Mouse (Mus musculus): ENCODE measurements around the gene Casd1.

Casd1 gene

GRCm38 (mm10) chr6:4600658-4601296 is at the start of gene Casd1:
Gene Casd1 (plus strand): TSS chr6:4600839.
- DNase-seq (ENCODE audit: low spot score) = peak; percentile 58

- no peak for DNase-seq (ENCODE audit: low spot score)
These were observed 45.3 kb upstream of the Casd1 start for GRCm38 (mm10) chr6:4555366-4555765.

DNA sequence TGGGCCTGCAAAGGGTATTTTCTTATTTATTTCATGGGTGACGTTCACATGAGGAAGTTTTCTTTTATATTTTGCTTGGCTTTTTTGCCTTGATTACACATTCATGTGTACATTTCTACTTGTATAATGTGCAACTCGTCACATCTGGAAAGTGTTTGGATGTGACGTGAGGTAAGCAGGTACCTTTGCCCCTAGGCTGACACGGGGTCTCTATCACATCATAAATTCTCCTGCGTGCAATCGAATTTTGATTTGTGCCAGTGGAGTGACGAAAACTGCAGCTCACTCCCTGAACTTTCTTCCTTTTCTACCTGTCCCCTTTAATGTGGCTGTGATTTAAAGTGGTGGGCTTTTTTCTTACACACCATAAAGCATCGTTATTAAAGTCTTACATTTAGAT is 43.6 kb upstream of the Casd1 start:
- no peak for DNase-seq (ENCODE audit: low spot score)

- DNase-seq (ENCODE audit: low spot score) = peak; percentile 42
These were observed 43.0 kb upstream of the Casd1 start for GRCm38 (mm10) chr6:4557678-4558077.

DNA sequence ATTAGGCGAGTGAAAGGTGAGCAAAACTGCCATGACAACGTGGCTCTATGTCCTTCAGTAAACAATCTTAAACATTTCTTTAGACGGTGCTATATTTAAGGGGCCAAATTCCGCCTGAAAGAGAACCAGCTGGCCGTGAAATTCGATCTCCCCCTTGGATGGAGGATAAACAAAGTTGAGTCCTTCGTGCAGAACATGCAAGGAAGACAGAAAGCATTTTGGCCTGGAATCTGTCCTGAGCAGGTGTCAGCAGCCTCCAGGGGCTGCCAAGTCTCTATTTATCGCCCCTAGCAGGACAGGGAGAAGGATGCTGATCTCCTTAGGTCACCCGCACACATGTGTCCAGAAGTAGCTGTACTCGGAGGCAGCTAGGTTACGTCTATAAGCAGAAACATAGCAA is 39.5 kb upstream of the Casd1 start:
- DNase-seq (ENCODE audit: low spot score) = no peak

DNA sequence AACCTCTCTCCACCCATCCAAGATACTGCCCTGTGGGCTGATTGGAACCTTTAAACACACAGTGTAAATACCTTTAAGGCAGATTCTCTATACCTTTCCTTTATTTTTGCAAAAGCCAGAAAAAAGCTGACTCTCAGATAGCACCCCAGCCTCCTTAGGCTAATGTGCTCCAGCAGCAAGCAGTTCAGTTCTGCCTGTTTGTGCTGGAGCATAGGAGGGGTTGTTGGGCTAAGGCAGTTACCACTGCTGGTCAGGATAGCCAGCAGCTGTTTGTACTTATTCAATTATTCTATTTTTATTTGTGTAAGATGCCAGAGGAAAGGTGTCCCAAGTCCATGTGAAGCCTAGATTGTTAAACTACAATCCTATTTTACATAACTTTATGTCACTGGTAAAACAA is 39.0 kb upstream of the Casd1 start:
- no peak for DNase-seq (ENCODE audit: low spot score)

DNA sequence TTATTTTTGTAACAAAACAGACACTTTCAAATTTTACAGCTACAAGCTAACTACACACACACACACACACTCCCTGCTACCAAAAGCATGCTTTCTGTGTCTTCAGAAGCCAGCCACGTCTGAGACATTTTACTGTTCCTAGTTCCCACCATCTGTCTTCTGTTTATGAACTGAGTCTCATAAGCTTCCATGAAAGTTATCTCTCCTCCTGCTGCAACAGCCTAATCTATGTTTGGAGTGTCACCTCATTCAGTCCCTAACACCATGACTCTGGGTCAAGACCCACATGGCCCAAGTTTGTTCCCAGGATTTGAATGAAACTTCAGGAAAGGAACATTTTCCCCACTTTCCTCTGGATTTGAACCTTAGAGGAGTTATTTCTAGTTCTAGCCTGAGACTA is 38.2 kb upstream of the Casd1 start:
- DNase-seq (ENCODE audit: low spot score) = no peak

GRCm38 (mm10) chr6:4563477-4563876 is 37.2 kb upstream of the Casd1 start:
- DNase-seq (ENCODE audit: low spot score) = no peak

DNA sequence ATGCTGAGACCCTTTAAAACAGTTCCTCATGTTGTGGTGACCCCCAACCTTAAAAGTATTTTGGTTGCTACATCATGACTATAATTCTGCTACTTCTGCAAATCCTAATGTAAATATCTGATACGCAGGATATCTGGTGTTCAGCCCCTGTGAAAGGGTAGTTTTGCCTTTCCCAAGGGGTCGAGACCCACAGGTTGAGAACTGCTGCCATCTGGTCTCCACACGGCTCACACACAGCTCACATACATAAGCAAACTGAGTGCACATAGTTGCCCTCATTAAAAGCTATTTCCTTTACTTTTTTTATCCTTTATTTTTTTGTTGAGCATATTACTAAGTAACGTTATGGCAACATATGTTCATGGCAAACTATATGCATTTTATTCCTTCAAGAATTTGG is 30.2 kb upstream of the Casd1 start:
- no peak for DNase-seq (ENCODE audit: low spot score)

GRCm38 (mm10) chr6:4577756-4578155 is 22.9 kb upstream of the Casd1 start:
- no peak for DNase-seq (ENCODE audit: low spot score)

DNA sequence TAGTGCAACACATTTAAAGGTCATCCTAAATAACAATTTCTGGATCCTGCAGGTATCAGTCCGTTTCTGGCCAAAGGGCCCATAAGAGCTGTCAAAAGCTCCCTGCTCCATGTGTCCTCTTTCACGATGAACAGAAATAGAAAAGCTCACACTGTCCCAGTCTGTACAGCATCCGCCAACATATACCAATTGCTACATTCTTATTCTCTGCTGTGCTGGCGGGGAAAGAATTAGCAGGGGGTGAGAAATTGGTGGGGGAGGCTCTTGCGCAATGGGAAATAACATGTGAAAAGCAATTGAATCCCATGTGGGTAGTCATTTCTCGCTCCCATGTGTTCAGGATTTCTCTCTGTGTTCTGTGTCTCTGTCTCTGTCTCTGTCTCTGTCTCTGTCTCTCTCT is 22.3 kb upstream of the Casd1 start:
- peak; percentile 19 for DNase-seq (ENCODE audit: low spot score)

DNA sequence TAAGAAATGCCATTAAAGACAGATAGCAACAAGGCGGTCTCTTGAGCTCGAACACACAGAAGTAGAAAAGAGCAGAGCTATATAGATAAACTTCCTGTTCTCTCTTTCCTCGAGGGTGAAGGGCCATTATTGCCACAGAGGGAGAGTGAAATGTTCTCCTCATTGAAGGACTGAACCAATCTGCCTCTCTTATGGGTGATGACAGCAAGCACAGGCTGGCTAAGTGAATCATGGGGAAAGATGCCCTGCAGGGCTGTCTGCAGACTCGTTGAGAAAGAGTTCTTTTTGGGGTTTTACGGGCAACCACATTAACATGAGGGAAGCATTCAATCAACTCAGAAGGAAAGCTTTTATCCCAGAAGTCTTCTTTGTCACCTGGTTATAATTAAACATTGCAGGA is 21.0 kb upstream of the Casd1 start:
- DNase-seq (ENCODE audit: low spot score) = no peak

GRCm38 (mm10) chr6:4583485-4583884 is 17.2 kb upstream of the Casd1 start:
- no peak for DNase-seq (ENCODE audit: low spot score)

- DNase-seq (ENCODE audit: low spot score) = no peak
These were observed 12.7 kb upstream of the Casd1 start for GRCm38 (mm10) chr6:4587946-4588345.

- DNase-seq (ENCODE audit: low spot score) = no peak
These were observed 11.9 kb upstream of the Casd1 start for GRCm38 (mm10) chr6:4588722-4589121.

DNA sequence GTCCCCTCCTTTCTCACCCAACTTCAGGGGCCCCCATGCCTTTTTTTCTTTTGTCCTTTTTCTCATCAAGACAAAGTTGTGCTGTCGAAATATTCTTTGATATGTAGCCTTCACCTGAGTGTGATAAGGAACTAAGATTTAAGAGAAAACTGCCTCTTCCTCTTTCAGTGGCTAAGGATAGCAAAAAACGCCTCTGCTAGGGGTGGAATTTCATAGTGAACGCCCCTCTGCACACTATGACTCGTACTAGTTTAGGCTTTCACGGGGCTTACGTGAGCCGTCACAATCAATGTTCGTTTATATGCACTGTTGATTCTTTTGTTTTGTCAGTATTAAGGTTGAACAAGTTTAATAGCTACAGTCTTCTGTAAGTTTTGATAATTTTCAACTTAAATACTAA is 10.6 kb upstream of the Casd1 start:
- DNase-seq (ENCODE audit: low spot score) = no peak

- DNase-seq (ENCODE audit: low spot score) = no peak
These were observed 2.9 kb upstream of the Casd1 start for GRCm38 (mm10) chr6:4597711-4598110.

DNA sequence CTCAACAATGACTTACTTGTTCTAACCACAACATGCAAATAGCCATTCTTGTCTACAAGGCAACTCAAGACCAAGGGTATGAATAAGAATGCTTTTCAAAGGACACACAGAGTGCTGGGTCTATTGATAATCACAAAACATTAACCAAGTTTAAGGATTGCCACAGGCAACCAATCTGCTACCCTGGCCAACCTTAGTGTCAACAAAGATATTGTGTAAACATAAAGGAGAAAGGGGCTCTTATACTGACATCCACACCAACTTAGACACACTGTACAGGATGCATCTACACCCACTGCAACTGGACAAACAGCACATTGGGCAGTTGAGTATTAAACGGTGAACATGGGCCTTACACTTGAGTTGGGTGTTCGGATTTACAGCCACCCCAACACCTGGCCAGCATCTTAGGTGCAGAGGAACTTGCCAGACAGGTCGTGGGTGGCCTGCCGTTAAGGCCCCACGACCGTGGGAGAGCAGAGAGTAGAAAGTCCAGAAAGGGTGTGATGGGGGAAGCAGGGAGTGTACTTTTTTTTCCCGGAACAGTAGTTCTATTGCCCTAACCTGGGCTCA is 468 bp upstream of the Casd1 start:
- no peak for DNase-seq (ENCODE audit: low spot score)

- DNase-seq (ENCODE audit: low spot score) = peak; percentile 30
These were observed 775 bp downstream of the Casd1 start for GRCm38 (mm10) chr6:4601297-4601931.

DNA sequence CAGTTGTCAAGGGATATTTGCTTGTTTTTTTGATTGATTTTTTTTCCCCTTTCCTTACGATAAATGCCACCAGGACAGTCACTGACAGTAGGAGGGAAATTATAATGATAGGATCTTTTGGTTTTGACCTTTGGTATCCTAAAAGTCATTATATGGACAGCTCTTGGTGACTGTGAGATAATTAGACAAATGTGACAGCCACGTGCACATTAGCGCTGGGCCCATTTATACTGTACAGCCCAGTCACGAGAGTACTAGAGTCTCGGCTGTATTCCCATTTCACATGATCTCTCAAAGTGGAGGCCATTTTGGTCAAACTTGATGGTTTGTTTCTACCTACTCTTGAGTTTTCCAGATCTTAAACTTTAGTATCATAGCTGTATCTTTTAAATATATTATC is 1.4 kb downstream of the Casd1 start:
- no peak for DNase-seq (ENCODE audit: low spot score)

GRCm38 (mm10) chr6:4606394-4606793 is 5.8 kb downstream of the Casd1 start:
- DNase-seq (ENCODE audit: low spot score) = no peak

DNA sequence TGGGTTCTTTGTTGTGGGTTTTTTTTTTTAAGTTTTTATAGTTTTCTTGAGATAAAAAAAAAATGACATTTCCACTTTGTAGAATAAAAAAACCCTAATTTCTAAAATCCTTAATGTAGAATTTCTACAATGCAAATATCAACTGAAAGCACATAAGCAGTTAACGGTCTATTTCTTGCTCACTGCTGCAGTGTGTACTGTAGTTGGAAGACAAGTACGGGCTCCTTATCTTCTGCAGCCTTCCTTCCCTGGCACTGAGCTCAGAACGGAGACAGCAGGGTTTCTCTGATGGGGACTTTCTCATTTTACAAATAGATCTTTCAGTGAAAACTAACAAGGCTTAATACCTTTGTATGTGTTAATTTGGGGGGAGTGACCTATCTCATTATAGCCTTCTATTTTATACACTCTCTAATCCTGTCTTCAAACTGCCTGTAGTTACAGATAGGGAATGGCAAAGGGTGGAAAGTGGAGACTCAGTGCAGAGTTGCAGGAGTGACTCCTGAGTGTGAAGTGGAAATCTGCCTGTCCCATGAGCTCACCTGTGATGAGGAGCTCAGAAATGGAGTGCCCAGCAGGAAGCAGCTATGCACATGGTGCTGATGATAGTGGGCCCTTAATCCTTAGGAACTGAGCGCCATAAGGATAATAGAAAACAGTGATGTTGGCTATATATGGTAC is 9.7 kb downstream of the Casd1 start:
- no peak for DNase-seq (ENCODE audit: low spot score)

GRCm38 (mm10) chr6:4611853-4612252 is 11.2 kb downstream of the Casd1 start:
- no peak for DNase-seq (ENCODE audit: low spot score)

Data from layer of hippocampus, adult 11-12 months (tissue).